Mouse (Mus musculus): ENCODE results near the gene Olfr827. TPM values are rescaled to one million over a fixed set of nuclear protein-coding genes. Genes with fewer than 3 reads are reported as not detected.
A peak's percentile ranks its signal among the peaks of the same experiment; 100 is the strongest.

The Olfr827 gene
- total RNA-seq (2022), result not detected

GRCm38 (mm10) chr10:130214303-130214702 is at the start of gene Olfr827:
Gene Olfr827, minus strand, starts transcription at chr10:130214403.
- DNase-seq (ENCODE audit: low spot score), result no peak

DNA sequence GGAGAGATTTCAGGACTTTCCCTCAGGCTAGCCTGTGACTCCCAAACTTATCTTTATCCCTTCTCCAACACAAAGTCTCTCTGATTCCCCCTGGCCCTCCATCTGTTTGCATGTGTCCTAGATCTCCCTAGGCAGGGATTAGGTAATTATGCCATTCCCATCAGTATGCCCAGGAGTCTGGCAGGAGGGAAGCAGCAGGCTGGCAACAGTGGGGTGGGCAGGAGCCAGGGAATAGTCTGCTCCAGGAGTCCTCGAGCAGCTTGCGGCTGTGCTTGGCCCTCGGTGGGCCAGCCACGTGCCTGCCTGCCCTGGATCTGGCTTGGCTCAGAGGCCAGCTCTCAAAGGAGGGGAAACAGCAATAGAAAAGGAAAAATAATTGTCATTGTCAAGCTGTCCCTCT is 49.0 kb upstream of the Olfr827 start:
- DNase-seq (ENCODE audit: low spot score), result no peak

GRCm38 (mm10) chr10:130259483-130259882 is 45.3 kb upstream of the Olfr827 start:
- no peak for DNase-seq (ENCODE audit: low spot score)

GRCm38 (mm10) chr10:130244271-130244670 is 30.1 kb upstream of the Olfr827 start:
- DNase-seq (ENCODE audit: low spot score), result no peak

DNA sequence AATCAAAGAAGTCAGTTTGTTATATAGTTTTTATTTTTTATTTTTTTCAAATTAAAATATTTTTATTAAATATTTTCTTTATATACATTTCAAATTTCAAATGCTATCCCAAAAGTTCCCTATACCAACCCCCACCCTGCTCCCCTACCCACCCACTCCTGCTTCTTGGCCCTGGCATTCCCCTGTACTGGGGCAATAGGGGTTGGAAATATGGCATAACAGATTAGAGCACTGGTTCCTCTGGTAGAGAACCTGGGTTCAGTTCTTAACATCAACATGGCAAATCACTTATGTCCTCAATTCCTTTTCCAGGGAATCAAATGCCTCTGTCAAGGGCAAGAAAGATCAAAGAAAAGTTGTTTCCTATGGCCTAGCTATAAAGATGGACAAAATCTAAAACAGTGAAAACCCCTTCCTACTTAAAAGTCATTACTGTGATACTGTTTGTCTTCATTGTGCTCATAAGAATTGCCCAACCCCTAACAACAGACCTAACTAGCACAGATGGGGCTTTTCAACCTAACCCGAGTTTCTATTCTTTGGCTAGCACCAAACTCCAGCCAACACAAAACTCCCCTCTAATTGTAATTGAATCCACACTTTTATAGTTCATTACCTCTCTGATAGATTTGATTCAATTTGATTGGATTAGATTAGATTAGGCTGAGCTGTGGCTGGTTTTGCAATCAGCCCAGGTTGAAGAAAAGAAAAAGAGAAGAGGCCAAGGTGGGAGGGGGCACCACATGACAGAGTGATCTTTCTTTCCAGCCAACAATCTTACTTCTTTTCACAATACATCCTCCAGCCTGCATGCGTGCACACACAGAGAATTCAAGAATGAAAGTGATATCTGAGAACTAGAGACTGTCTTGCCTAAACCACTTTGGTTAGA is 24.4 kb upstream of the Olfr827 start:
- no peak for DNase-seq (ENCODE audit: low spot score)

DNA sequence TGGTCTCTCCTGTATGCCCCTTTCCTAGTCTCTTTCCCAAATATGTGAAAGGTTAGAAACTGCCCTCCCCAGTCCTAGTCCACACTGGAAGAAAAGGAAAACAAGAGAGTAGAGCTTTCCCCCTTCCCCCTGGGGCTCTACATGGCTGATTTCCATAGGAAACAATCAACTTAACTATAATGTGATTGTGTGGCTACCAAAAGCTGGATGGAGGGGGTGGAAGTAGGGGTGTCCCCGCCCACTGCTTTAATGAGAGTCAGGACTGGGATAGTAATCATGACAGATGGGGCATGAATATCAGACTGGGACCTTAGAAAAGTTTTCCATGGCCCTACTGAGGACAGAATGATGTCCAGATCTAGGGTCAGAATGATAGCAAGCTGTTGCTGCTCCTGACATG is 20.4 kb upstream of the Olfr827 start:
- no peak for DNase-seq (ENCODE audit: low spot score)

- DNase-seq (ENCODE audit: low spot score), result no peak
Observed at GRCm38 (mm10) chr10:130232117-130232516, 17.9 kb upstream of the Olfr827 start.

- DNase-seq (ENCODE audit: low spot score), result no peak
Observed at GRCm38 (mm10) chr10:130229584-130229983, 15.4 kb upstream of the Olfr827 start.

DNA sequence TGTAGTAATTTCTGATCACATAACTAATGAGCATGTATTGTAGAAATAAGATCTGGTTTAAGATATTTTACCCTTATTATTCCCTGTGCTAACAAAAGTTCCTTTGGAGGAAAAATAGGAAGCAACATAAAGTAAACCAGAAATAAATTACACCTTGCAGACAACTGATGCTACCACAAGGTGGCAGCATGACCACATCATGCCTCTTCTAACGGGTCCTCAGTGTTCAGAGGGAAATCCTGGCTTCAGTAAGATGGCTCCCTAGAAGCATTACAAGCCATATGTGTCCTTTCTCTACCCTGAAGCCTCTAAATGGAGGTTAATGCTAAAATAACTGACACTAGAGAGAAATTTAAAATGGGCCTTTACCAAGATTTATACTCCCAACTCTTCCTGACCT is 14.0 kb upstream of the Olfr827 start:
- DNase-seq (ENCODE audit: low spot score), result peak; percentile 1

DNA sequence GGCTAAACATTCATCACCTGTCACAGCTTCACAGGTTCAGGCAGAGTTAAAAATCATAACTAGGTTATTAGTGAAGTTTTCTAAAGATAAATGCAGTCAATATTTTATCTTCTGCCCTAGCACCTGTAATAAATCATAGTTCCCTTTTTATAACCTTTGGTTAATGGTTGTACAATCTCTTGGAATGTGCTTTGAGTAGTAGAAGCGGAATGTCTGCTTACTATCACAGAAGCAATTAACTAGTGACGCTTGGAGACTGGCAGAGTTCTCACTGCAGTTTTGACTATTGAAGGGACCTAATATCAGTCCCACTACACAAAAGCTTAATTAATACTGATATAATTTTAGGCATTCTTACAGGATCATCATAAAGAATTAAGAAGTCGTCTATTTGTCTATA is 10.8 kb upstream of the Olfr827 start:
- no peak for DNase-seq (ENCODE audit: low spot score)

DNA sequence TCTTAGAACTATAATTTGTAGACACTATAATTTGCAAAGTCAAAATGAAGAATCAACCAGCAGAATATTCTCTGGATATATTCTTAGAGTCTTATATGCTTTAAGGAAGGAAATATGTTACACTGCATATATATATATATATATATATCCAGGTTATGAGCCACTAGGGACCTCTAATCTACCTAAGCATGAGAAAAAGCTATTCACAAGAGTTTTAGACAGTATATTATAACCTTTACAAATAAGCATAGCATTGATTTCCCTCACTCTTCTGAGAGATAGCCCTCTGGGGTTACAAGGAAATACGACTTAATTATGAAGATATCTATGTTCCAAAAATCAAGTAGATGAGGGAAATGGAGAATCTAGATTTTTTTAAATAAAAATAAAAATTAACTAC is 30.1 kb downstream of the Olfr827 start, which contains the start of gene Olfr826:
Gene Olfr826 (minus strand): TSS at position 101 of the 400 bp plus-strand sequence.
- DNase-seq (ENCODE audit: low spot score), result no peak

DNA sequence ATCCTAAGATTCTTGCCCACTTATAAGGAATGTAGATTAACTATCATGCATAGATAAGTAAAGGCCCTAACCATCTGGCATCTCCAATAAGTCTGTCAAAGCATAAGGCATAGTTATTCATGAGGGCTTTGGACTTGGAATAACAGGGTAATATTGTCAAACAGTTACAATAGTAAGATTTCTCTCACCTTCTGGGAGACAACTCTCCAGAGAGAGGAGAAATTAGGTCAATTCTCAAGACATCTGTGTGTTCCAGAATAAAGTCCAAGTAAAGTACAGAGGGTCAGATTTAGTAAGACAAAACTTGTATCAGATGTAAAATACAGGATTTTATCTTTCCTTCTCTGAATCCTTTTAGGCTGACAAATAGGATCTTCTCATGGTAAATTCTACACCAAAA is 47.5 kb downstream of the Olfr827 start, which contains the start of gene Olfr825:
Gene Olfr825 (minus strand): TSS at position 101 of the 400 bp plus-strand sequence.
- DNase-seq (ENCODE audit: low spot score), result no peak

GRCm38 (mm10) chr10:130165196-130165595 is 49.0 kb downstream of the Olfr827 start:
- no peak for DNase-seq (ENCODE audit: low spot score)

Other genes starting within 250 kb of the Olfr827 start
- not detected for gene Olfr819, start 247.1 kb downstream of the Olfr827 start, total RNA-seq (2022)
- gene Olfr247, start 238.3 kb downstream of the Olfr827 start, total RNA-seq (2022), result not detected
- gene Gm10310, start 229.3 kb downstream of the Olfr827 start, total RNA-seq (2022), result not detected
- not detected for gene Olfr820, start 201.8 kb downstream of the Olfr827 start, total RNA-seq (2022)
- gene Olfr821, start 184.1 kb downstream of the Olfr827 start, total RNA-seq (2022), result not detected
- not detected for gene Olfr822, start 143.2 kb downstream of the Olfr827 start, total RNA-seq (2022)
- not detected for gene Olfr823, start 99.0 kb downstream of the Olfr827 start, total RNA-seq (2022)
- not detected for gene Olfr824, start 84.4 kb downstream of the Olfr827 start, total RNA-seq (2022)
- gene Olfr825, start 47.6 kb downstream of the Olfr827 start, total RNA-seq (2022), result not detected
- not detected for gene Olfr826, start 30.2 kb downstream of the Olfr827 start, total RNA-seq (2022)
- gene Neurod4, start 65.8 kb upstream of the Olfr827 start, total RNA-seq (2022), result not detected
- under 1 TPM in 3 of 4 experiments, not detected in 1; 0.26 to 0.47 (median 0.37) TPM for gene Tespa1, start 108.5 kb upstream of the Olfr827 start, total RNA-seq (2022)
- not detected for gene Vmn2r84, start 179.9 kb upstream of the Olfr827 start, total RNA-seq (2022)
- not detected for gene Vmn2r85, start 215.3 kb upstream of the Olfr827 start, total RNA-seq (2022)
- gene Vmn2r86, start 241.6 kb upstream of the Olfr827 start, total RNA-seq (2022), result not detected

Data from heart, adult 8-10 months (tissue).